Mouse (Mus musculus) T-helper 17 cell (primary cell): ENCODE measurements around the gene Sp2.

ENCODE experiments used
- in situ Hi-C, 2 experiments: fragments of 300-600 bp; cut with MboI, MseI; formaldehyde crosslinking; loops; 1 replicate in 1 of 2; 2 replicates in 1 of 2; pipeline ENCODE4 v1.15.1; 2025; ENCODE audit warnings: high pct_unique_total_duplicates in 2 of 2

The Sp2 gene

GRCm38 (mm10) chr11:96982859-96983258 lies at the start of gene Sp2:
Gene Sp2 (minus strand): TSS chr11:96982959.
- in situ Hi-C loops: loop anchor here in 1 of 2 experiments (5.0 kb wide), 1 partner anchor 39 kb away; no protein-coding TSS in a partner anchor

GRCm38 (mm10) chr11:97032499-97032898 lies 49.7 kb upstream of the Sp2 start:
- in situ Hi-C loops: loop anchor here in 1 of 2 experiments (5.0 kb wide), 1 partner anchor 105 kb away; the partner anchor contains the start of gene Prr15l

- in situ Hi-C loops: loop anchor here in 1 of 2 experiments (5.0 kb wide), 1 partner anchor 105 kb away; the partner anchor contains the start of gene Prr15l
Observed at GRCm38 (mm10) chr11:97031977-97032376, 49.2 kb upstream of the Sp2 start.

GRCm38 (mm10) chr11:97030426-97030825 lies 47.7 kb upstream of the Sp2 start:
- in situ Hi-C loops: loop anchor here in 1 of 2 experiments (5.0 kb wide), 1 partner anchor 103 kb away; the partner anchor contains the start of gene Prr15l

- in situ Hi-C loops: loop anchor here in 1 of 2 experiments (5.0 kb wide), 1 partner anchor 103 kb away; the partner anchor contains the start of gene Prr15l
Observed at GRCm38 (mm10) chr11:97029686-97030417, 47.1 kb upstream of the Sp2 start, which contains the start of gene Scrn2. Gene Scrn2 (plus strand): TSS chr11:97029938.

GRCm38 (mm10) chr11:97025721-97026344 lies 43.1 kb upstream of the Sp2 start:
- in situ Hi-C loops: no loop called here

GRCm38 (mm10) chr11:97024977-97025376 lies 42.2 kb upstream of the Sp2 start:
- in situ Hi-C loops: loop anchor here (5.0 to 25.0 kb wide), 4 partner anchors 38 to 1562 kb away; partner anchors contain the start of genes Cdk5rap3 (in 1 of the 2), Lrrc3c (in 1 of the 2), Ormdl3 (in 1 of the 2) and Sp2 (in 1 of the 2)

GRCm38 (mm10) chr11:97021873-97022484 lies 39.2 kb upstream of the Sp2 start:
- in situ Hi-C loops: loop anchor here (5.0 to 25.0 kb wide), 4 partner anchors 35 to 1565 kb away; partner anchors contain the start of genes Cdk5rap3 (in 1 of the 2), Lrrc3c (in 1 of the 2), Ormdl3 (in 1 of the 2) and Sp2 (in 1 of the 2)

- in situ Hi-C loops: loop anchor here (5.0 to 25.0 kb wide), 4 partner anchors 34 to 1566 kb away; partner anchors contain the start of genes Cdk5rap3 (in 1 of the 2), Lrrc3c (in 1 of the 2), Ormdl3 (in 1 of the 2) and Sp2 (in 1 of the 2)
Observed at GRCm38 (mm10) chr11:97021121-97021765, 38.5 kb upstream of the Sp2 start.

GRCm38 (mm10) chr11:97019345-97019708 lies 36.6 kb upstream of the Sp2 start:
- in situ Hi-C loops: loop anchor here in 1 of 2 experiments (25.0 kb wide), 1 partner anchor 1568 kb away; the partner anchor contains the start of genes Lrrc3c and Ormdl3

- in situ Hi-C loops: loop anchor here in 1 of 2 experiments (25.0 kb wide), 1 partner anchor 1569 kb away; the partner anchor contains the start of genes Lrrc3c and Ormdl3
Observed at GRCm38 (mm10) chr11:97018583-97019344, 36.0 kb upstream of the Sp2 start.

GRCm38 (mm10) chr11:97017696-97018582 lies 35.2 kb upstream of the Sp2 start:
- in situ Hi-C loops: loop anchor here in 1 of 2 experiments (25.0 kb wide), 1 partner anchor 1569 kb away; the partner anchor contains the start of genes Lrrc3c and Ormdl3

- in situ Hi-C loops: loop anchor here in 1 of 2 experiments (25.0 kb wide), 1 partner anchor 1574 kb away; the partner anchor contains the start of genes Lrrc3c and Ormdl3
Observed at GRCm38 (mm10) chr11:97013121-97013670, 30.4 kb upstream of the Sp2 start, which contains the start of gene Sp6. Gene Sp6 (plus strand): TSS chr11:97013394.

GRCm38 (mm10) chr11:97009198-97009790 lies 26.5 kb upstream of the Sp2 start:
- in situ Hi-C loops: loop anchor here in 1 of 2 experiments (25.0 kb wide), 1 partner anchor 1578 kb away; the partner anchor contains the start of genes Lrrc3c and Ormdl3

GRCm38 (mm10) chr11:97007093-97007794 lies 24.5 kb upstream of the Sp2 start:
- in situ Hi-C loops: loop anchor here in 1 of 2 experiments (25.0 kb wide), 1 partner anchor 1580 kb away; the partner anchor contains the start of genes Lrrc3c and Ormdl3

- in situ Hi-C loops: loop anchor here in 1 of 2 experiments (25.0 kb wide), 1 partner anchor 1584 kb away; the partner anchor contains the start of genes Lrrc3c and Ormdl3
Observed at GRCm38 (mm10) chr11:97003170-97003569, 20.4 kb upstream of the Sp2 start.
